Mouse (Mus musculus) midbrain, embryonic 13.5 days (tissue): ENCODE data around the gene Eif4a2. TPM values are rescaled to one million over a fixed set of nuclear protein-coding genes. Genes with fewer than 3 reads are reported as not detected.

Source experiments
- ATAC-seq: fragments of 200-750 bp; cut with Nextera tagmentation; 2 replicates; pipeline ENCODE4 v1.8.0; 2017; ENCODE audit warnings: mild to moderate bottlenecking, moderate TSS enrichment, moderate library complexity
- H3K27ac ChIP-seq: fragments of 300-500 bp; sonication (generic); 2 replicates; pipeline ENCODE4 v1.5.1; 2015; ENCODE audit warnings: inconsistent platforms, mild to moderate bottlenecking, moderate library complexity
- H3K27me3 ChIP-seq: fragments of 300-500 bp; sonication (generic); 2 replicates; pipeline ENCODE4 v1.6.1; 2015; ENCODE audit warnings: mild to moderate bottlenecking, inconsistent platforms
- H3K36me3 ChIP-seq: fragments of 300-500 bp; sonication (generic); 2 replicates; pipeline ENCODE4 v1.6.1; 2015; ENCODE audit warnings: mild to moderate bottlenecking, inconsistent platforms
- H3K4me1 ChIP-seq: fragments of 300-500 bp; sonication (generic); replicated peaks from 2 replicates; pipeline ENCODE4 v1.6.1; 2015; ENCODE audit warnings: inconsistent platforms
- H3K4me2 ChIP-seq: fragments of 300-500 bp; sonication (generic); replicated peaks from 2 replicates; pipeline ENCODE4 v1.6.1; 2015; ENCODE audit warnings: moderate library complexity, mild to moderate bottlenecking, inconsistent platforms
- H3K4me3 ChIP-seq: fragments of 300-500 bp; sonication (generic); replicated peaks from 2 replicates; pipeline ENCODE4 v1.5.1; 2015; ENCODE audit warnings: mild to moderate bottlenecking, inconsistent platforms
- H3K9ac ChIP-seq: fragments of 300-500 bp; sonication (generic); replicated peaks from 2 replicates; pipeline ENCODE4 v1.6.1; 2015; ENCODE audit warnings: mild to moderate bottlenecking, inconsistent platforms
- H3K9me3 ChIP-seq: fragments of 300-500 bp; sonication (generic); 2 replicates; pipeline ENCODE4 v1.6.1; 2016; ENCODE audit warnings: mild to moderate bottlenecking, inconsistent platforms
- WGBS: fragments of 180-500 bp; shearing (Covaris S2); methylation state at CpG from one replicate; pipeline ENCODE4 v1.1.7; 2015; 5-methylcytosine and 5-hydroxymethylcytosine counted together
- microRNA-seq: library from miRNA; unstranded; fragments of <30 nt; microRNA quantifications from one replicate; pipeline ENCODE4, GENCODE M21; 2016
- polyA plus RNA-seq: library from polyadenylated mRNA; unstranded; fragments of >200 nt; fragmentation: Nextera tagmentation; extraction: Ambion mirVana; gene quantifications from 2 replicates; pipeline ENCODE4 v1.2.1, GENCODE M21; 2015

The Eif4a2 gene
- polyA plus RNA-seq, 1 experiment from 2014 or later = 281 TPM

DNA sequence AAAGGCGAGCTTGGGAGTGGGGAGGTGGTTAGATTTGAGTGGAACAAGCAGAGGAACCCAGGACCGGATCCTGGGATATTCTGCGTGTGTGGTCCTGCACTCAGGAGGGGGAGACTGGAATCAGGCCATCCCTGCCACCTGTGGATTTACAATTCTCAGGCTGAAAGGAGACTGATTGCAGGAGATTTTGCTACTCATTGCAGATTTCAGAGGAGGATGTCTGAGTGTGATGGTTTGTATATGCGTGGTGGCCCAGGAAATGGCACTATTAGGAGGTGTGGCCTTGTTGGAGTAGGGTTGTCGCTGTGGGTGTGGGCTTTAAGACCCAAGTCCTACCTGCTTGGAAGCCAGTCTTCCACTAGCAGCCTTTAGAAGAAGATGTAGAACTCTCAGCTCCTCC lies 47.0 kb downstream of the Eif4a2 start:
- Histone ChIP-seq H3K27me3 (no peaks in the 10 kb centered on the region), H3K4me1 (no peaks in the 10 kb centered on the region), H3K36me3 (no peaks in the 10 kb centered on the region), H3K9ac (no peak overlapping the region), H3K27ac (no peak overlapping the region), H3K9me3 (no peaks in the 10 kb centered on the region), H3K4me2 (no peak overlapping the region), H3K4me3 (no peak overlapping the region)
- no peak for ATAC-seq
- WGBS = 83% methylated on average over 5 of the region's 5 CpGs

GRCm38 (mm10) chr16:23157013-23157412 lies 49.8 kb downstream of the Eif4a2 start:
- Histone ChIP-seq H3K27ac (no peak overlapping the region), H3K9ac (no peak overlapping the region), H3K9me3 (no peaks in the 10 kb centered on the region), H3K4me3 (no peak overlapping the region), H3K36me3 (no peaks in the 10 kb centered on the region), H3K4me1 (no peaks in the 10 kb centered on the region), H3K27me3 (no peaks in the 10 kb centered on the region), H3K4me2 (no peak overlapping the region)
- WGBS = 93% methylated on average over 13 of the region's 13 CpGs
- no peak for ATAC-seq

GRCm38 (mm10) chr16:23158292-23158691 lies 51.0 kb downstream of the Eif4a2 start:
- WGBS = 89% methylated on average over 7 of the region's 7 CpGs
- no peak overlapping the region for H3K4me2 ChIP-seq

GRCm38 (mm10) chr16:23158957-23159356 lies 51.7 kb downstream of the Eif4a2 start:
- 60% methylated on average over 2 of the region's 2 CpGs for WGBS
- Histone ChIP-seq H3K4me1 (no peaks in the 10 kb centered on the region), H3K36me3 (no peaks in the 10 kb centered on the region), H3K9ac (no peak overlapping the region), H3K27ac (no peak overlapping the region), H3K4me2 (no peak overlapping the region), H3K27me3 (no peaks in the 10 kb centered on the region), H3K9me3 (no peaks in the 10 kb centered on the region), H3K4me3 (no peak overlapping the region)
- ATAC-seq = no peak

More at GRCm38 (mm10) chr16:23158292-23158691, 51.0 kb downstream of the Eif4a2 start:
- Histone ChIP-seq H3K27ac (no peak overlapping the region), H3K9ac (no peak overlapping the region), H3K27me3 (no peaks in the 10 kb centered on the region), H3K4me1 (no peaks in the 10 kb centered on the region), H3K36me3 (no peaks in the 10 kb centered on the region), H3K9me3 (no peaks in the 10 kb centered on the region), H3K4me3 (no peak overlapping the region)
- ATAC-seq = no peak

GRCm38 (mm10) chr16:23159749-23160148 lies 52.5 kb downstream of the Eif4a2 start:
- Histone ChIP-seq H3K4me2 (no peak overlapping the region), H3K4me1 (no peaks in the 10 kb centered on the region), H3K36me3 (no peaks in the 10 kb centered on the region), H3K4me3 (no peak overlapping the region), H3K27me3 (no peaks in the 10 kb centered on the region), H3K9me3 (no peaks in the 10 kb centered on the region), H3K27ac (no peak overlapping the region), H3K9ac (no peak overlapping the region)
- ATAC-seq = no peak
- WGBS = 70% methylated on average over 2 of the region's 2 CpGs

- H3K4me2 ChIP-seq = no peak overlapping the region
- no peak for ATAC-seq
- H3K27me3 ChIP-seq = no peaks in the 10 kb centered on the region
- no peaks in the 10 kb centered on the region for H3K9me3 ChIP-seq
- no peak overlapping the region for H3K27ac ChIP-seq
- no peak overlapping the region for H3K9ac ChIP-seq
- no peaks in the 10 kb centered on the region for H3K36me3 ChIP-seq
- H3K4me1 ChIP-seq = no peaks in the 10 kb centered on the region
- WGBS = 92% methylated on average over 3 of the region's 3 CpGs
- no peak overlapping the region for H3K4me3 ChIP-seq
These were observed 54.9 kb downstream of the Eif4a2 start for GRCm38 (mm10) chr16:23162116-23162515.

Small RNA genes within 50 kb of the gene (microRNA-seq; reads per million reads assigned to microRNA genes)
- not detected for gene Gm49346

Other genes starting within 250 kb of the Eif4a2 start
- 26.3 and 27.7 TPM in 2 replicates for gene Tbccd1, start 249.8 kb upstream of the Eif4a2 start, polyA plus RNA-seq
- 87.0 and 99.6 TPM in 2 replicates for gene Dnajb11, start 249.6 kb upstream of the Eif4a2 start, polyA plus RNA-seq
- 0.24 TPM in 1 of 2 replicates, not detected in the other for gene Ahsg, start 216.2 kb upstream of the Eif4a2 start, polyA plus RNA-seq
- not detected in 2 replicates for gene Fetub, start 189.1 kb upstream of the Eif4a2 start, polyA plus RNA-seq
- gene Hrg, start 156.4 kb upstream of the Eif4a2 start, polyA plus RNA-seq = 0.15 TPM in 1 of 2 replicates, not detected in the other
- not detected in 2 replicates for gene Kng2, start 78.0 kb upstream of the Eif4a2 start, polyA plus RNA-seq
- 0.16 TPM in 1 of 2 replicates, not detected in the other for gene Kng1, start 49.6 kb upstream of the Eif4a2 start, polyA plus RNA-seq
- gene Rfc4, start 20.3 kb downstream of the Eif4a2 start, polyA plus RNA-seq = 76.2 and 78.4 TPM in 2 replicates
- 0.12 TPM in 1 of 2 replicates, not detected in the other for gene Adipoq, start 39.1 kb downstream of the Eif4a2 start, polyA plus RNA-seq
- 43.1 and 44.5 TPM in 2 replicates for gene St6gal1, start 117.3 kb downstream of the Eif4a2 start, polyA plus RNA-seq